Mouse (Mus musculus) myocyte (in vitro differentiated cells): ENCODE data around the gene Nim1k.

Source experiments
- CEBPB ChIP-seq: IDR thresholded peaks from 2 replicates; pipeline ENCODE4 v1.6.1; 2011; ENCODE audit warnings: mild to moderate bottlenecking, moderate library complexity; ENCODE audit not compliant: poor library complexity, insufficient read depth, severe bottlenecking
- E2F4 ChIP-seq: IDR thresholded peaks from one replicate; pipeline ENCODE4 v1.6.1; 2011; ENCODE audit warnings: mild to moderate bottlenecking, control low read depth, moderate library complexity; ENCODE audit not compliant: insufficient read depth
- MAX ChIP-seq: IDR thresholded peaks from one replicate; pipeline ENCODE4 v1.6.1; 2011; ENCODE audit warnings: low read depth, mild to moderate bottlenecking, control low read depth
- MYOD1 ChIP-seq, 3 experiments: IDR thresholded peaks; one replicate each; pipeline ENCODE4 v1.6.1; 2011; ENCODE audit warnings: control low read depth in 2 of 3, low read depth in 2 of 3, mild to moderate bottlenecking in 2 of 3, moderate library complexity in 1 of 3; ENCODE audit not compliant: insufficient read length in 2 of 3, control insufficient read depth in 1 of 3
- MYOG ChIP-seq, 3 experiments: IDR thresholded peaks; one replicate each; pipeline ENCODE4 v1.6.1; 2011; ENCODE audit warnings: control low read depth in 2 of 3, low read depth in 2 of 3, mild to moderate bottlenecking in 2 of 3; ENCODE audit not compliant: insufficient read length in 2 of 3, control insufficient read depth in 1 of 3, insufficient read depth in 1 of 3
- POLR2A ChIP-seq: IDR thresholded peaks from one replicate; pipeline ENCODE4 v1.6.1; 2011; ENCODE audit warnings: low read depth, mild to moderate bottlenecking, control low read depth, moderate library complexity; ENCODE audit not compliant: insufficient read length
- POLR2AphosphoS2 ChIP-seq: IDR thresholded peaks from one replicate; pipeline ENCODE4 v1.6.1; 2011; ENCODE audit warnings: low read depth, control low read depth; ENCODE audit not compliant: insufficient read length
- REST ChIP-seq: IDR thresholded peaks from one replicate; pipeline ENCODE4 v1.6.1; 2011; ENCODE audit warnings: mild to moderate bottlenecking, control low read depth, moderate library complexity; ENCODE audit not compliant: insufficient read depth, insufficient read length
- SRF ChIP-seq: IDR thresholded peaks from one replicate; pipeline ENCODE4 v1.6.1; 2011; ENCODE audit warnings: low read depth; ENCODE audit not compliant: control insufficient read depth, insufficient read length
- TCF12 ChIP-seq: IDR thresholded peaks from one replicate; pipeline ENCODE4 v1.6.1; 2011; ENCODE audit warnings: mild to moderate bottlenecking, control low read depth; ENCODE audit not compliant: poor library complexity, insufficient read depth, severe bottlenecking
- TCF3 ChIP-seq: IDR thresholded peaks from one replicate; pipeline ENCODE4 v1.6.1; 2011; ENCODE audit warnings: low read depth, control low read depth; ENCODE audit not compliant: insufficient read length
- USF1 ChIP-seq: IDR thresholded peaks from one replicate; pipeline ENCODE4 v1.6.1; 2011; ENCODE audit warnings: low read depth, mild to moderate bottlenecking, control low read depth, moderate library complexity

DNA sequence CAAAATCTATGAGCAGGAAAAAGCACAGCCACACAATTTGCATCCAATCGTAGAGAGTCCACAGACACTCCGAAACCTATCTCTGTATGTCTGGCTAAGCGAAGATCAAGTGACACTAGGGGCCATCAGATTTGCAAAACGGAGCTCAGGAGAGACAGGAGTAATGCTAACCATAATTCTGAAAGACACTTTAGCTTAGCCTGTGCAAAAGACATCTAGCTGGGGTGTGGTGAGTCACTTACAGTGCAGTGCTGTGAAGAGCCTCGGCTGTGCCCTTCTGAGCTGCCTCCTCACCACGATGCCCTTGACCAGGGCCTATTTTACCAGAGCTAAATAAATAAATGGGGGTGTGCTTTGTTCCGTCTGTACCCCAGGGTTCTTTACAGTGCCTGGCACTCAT is 26.3 kb downstream of the Nim1k start:
- no peak for TF ChIP-seq POLR2A
- TF ChIP-seq REST: no peak
- no peak for TF ChIP-seq TCF12
- TF ChIP-seq POLR2AphosphoS2: no peak
- TF ChIP-seq TCF3: no peak
- no peak for TF ChIP-seq E2F4
- TF ChIP-seq MAX: no peak
- no peak for TF ChIP-seq MYOD1 (IDR thresholded peaks at IDR 0.05; ENCODE audit: control insufficient read depth in 1 of 3, insufficient read length in 2 of 3, low read depth in 2 of 3)
- TF ChIP-seq CEBPB: no peak
- no peak for TF ChIP-seq USF1
- TF ChIP-seq MYOG (IDR thresholded peaks at IDR 0.05; ENCODE audit: control insufficient read depth in 1 of 3, insufficient read depth in 1 of 3, insufficient read length in 2 of 3, low read depth in 2 of 3): no peak
- TF ChIP-seq SRF: no peak
